Mouse (Mus musculus) retina, postnatal 7 days (tissue): ENCODE measurements around the gene Zfp37.
"Not testable (repeated sequence)": the region's sequence is repeated elsewhere in the genome, so short reads cannot be mapped to it uniquely, and the experiment has no call there.

ENCODE experiments used
- DNase-seq: peaks from one replicate; pipeline ENCODE4 v3.0.0-alpha.2; 2012; ENCODE audit warnings: low read depth, low spot score

The Zfp37 gene

GRCm38 (mm10) chr4:62230769-62231168 is at the start of gene Zfp37:
Zfp37 (minus strand) TSS chr4:62231047.
- DNase-seq: no peak

- DNase-seq: no peak
Measured at GRCm38 (mm10) chr4:62278081-62278480, 47.2 kb upstream of the Zfp37 start.

- DNase-seq: no peak
Measured at GRCm38 (mm10) chr4:62277222-62277621, 46.4 kb upstream of the Zfp37 start.

- DNase-seq: no peak
Measured at GRCm38 (mm10) chr4:62276642-62277041, 45.8 kb upstream of the Zfp37 start.

- no peak for DNase-seq
Measured at GRCm38 (mm10) chr4:62274841-62275536, 44.1 kb upstream of the Zfp37 start.

- DNase-seq: no peak
Measured at GRCm38 (mm10) chr4:62273916-62274315, 43.1 kb upstream of the Zfp37 start.

GRCm38 (mm10) chr4:62272696-62273095 is 41.8 kb upstream of the Zfp37 start:
- no peak for DNase-seq

GRCm38 (mm10) chr4:62267101-62267500 is 36.3 kb upstream of the Zfp37 start:
- no peak for DNase-seq

- not testable (repeated sequence) for DNase-seq
Measured at GRCm38 (mm10) chr4:62266016-62266415, 35.2 kb upstream of the Zfp37 start.

- no peak for DNase-seq
Measured at GRCm38 (mm10) chr4:62265154-62265836, 34.4 kb upstream of the Zfp37 start.

- DNase-seq: peak; percentile 36
Measured at GRCm38 (mm10) chr4:62263133-62263844, 32.4 kb upstream of the Zfp37 start.

- DNase-seq: no peak
Measured at GRCm38 (mm10) chr4:62262276-62262675, 31.4 kb upstream of the Zfp37 start, which contains the start of gene Slc31a2. Slc31a2 (plus strand) TSS chr4:62262562.

- DNase-seq: no peak
Measured at GRCm38 (mm10) chr4:62256931-62257330, 26.1 kb upstream of the Zfp37 start.

- DNase-seq: no peak
Measured at GRCm38 (mm10) chr4:62254551-62254950, 23.7 kb upstream of the Zfp37 start.

- DNase-seq: no peak
Measured at GRCm38 (mm10) chr4:62251776-62252175, 20.9 kb upstream of the Zfp37 start.

- no peak for DNase-seq
Measured at GRCm38 (mm10) chr4:62250896-62251544, 20.2 kb upstream of the Zfp37 start.

- DNase-seq: no peak
Measured at GRCm38 (mm10) chr4:62248328-62248727, 17.5 kb upstream of the Zfp37 start.

GRCm38 (mm10) chr4:62240586-62240985 is 9.7 kb upstream of the Zfp37 start:
- DNase-seq: no peak

- DNase-seq: no peak
Measured at GRCm38 (mm10) chr4:62230153-62230552, 694 bp downstream of the Zfp37 start.

GRCm38 (mm10) chr4:62229448-62229847 is 1.4 kb downstream of the Zfp37 start:
- no peak for DNase-seq

- no peak for DNase-seq
Measured at GRCm38 (mm10) chr4:62228391-62228790, 2.5 kb downstream of the Zfp37 start.

- no peak for DNase-seq
Measured at GRCm38 (mm10) chr4:62213490-62213889, 17.4 kb downstream of the Zfp37 start.
